Mouse (Mus musculus): ENCODE measurements at regions not wholly inside any gene's neighbourhood (a gene's known extent, or its start where the extent isn't known, plus 50 kb on each side); places are given as distances from the start of the nearest gene placed in this dataset.

GRCm38 (mm10) chr6:31169343-31169742 is 210.5 kb upstream of the Klf14 start:
- no peaks in the 10 kb centered on the region for H3K36me3 ChIP-seq
- H3K4me1 ChIP-seq, result peaks cover 2% of the 10 kb centered on the region; the same call in 1 of the 2 replicates
- no peaks in the 10 kb centered on the region for H3K9me3 ChIP-seq (replicated peaks)
- 88% methylated on average over 9 of the region's 9 CpGs for WGBS
- H3K27ac ChIP-seq, result no peak overlapping the region
- no peak for DNase-seq (ENCODE audit: low spot score)
- H3K27me3 ChIP-seq (ENCODE audit: low read depth, poor library complexity, severe bottlenecking), result no peaks in the 10 kb centered on the region
- no peak overlapping the region for H3K4me3 ChIP-seq

- 69% methylated on average over 9 of the region's 9 CpGs for WGBS
- no peaks in the 10 kb centered on the region for H3K27me3 ChIP-seq (ENCODE audit: low read depth, poor library complexity, severe bottlenecking)
- H3K36me3 ChIP-seq, result no peaks in the 10 kb centered on the region
- no peak overlapping the region for H3K27ac ChIP-seq
- H3K4me3 ChIP-seq, result no peak overlapping the region
- H3K9me3 ChIP-seq (replicated peaks), result no peaks in the 10 kb centered on the region
- no peak for DNase-seq (ENCODE audit: low spot score)
- peaks cover 2% of the 10 kb centered on the region; the same call in 1 of the 2 replicates for H3K4me1 ChIP-seq
Observed at GRCm38 (mm10) chr6:31169868-31170600, 211.2 kb upstream of the Klf14 start.

- Histone ChIP-seq H3K4me1 (peaks cover 8% of the 10 kb centered on the region), H3K27me3 (ENCODE audit: low read depth, poor library complexity, severe bottlenecking) (no peaks in the 10 kb centered on the region), H3K4me3 (no peak overlapping the region), H3K27ac (no peak overlapping the region), H3K9me3 (replicated peaks) (no peaks in the 10 kb centered on the region), H3K36me3 (no peaks in the 10 kb centered on the region)
- 94% methylated on average over 10 of the region's 10 CpGs for WGBS
- no peak for DNase-seq (ENCODE audit: low spot score)
Observed at GRCm38 (mm10) chr6:31171831-31172569, 213.1 kb upstream of the Klf14 start.

- WGBS, result 80% methylated on average over 6 of the region's 6 CpGs
- Histone ChIP-seq H3K9me3 (replicated peaks) (no peaks in the 10 kb centered on the region), H3K36me3 (no peaks in the 10 kb centered on the region), H3K4me1 (peaks cover 8% of the 10 kb centered on the region), H3K4me3 (no peak overlapping the region), H3K27me3 (ENCODE audit: low read depth, poor library complexity, severe bottlenecking) (no peaks in the 10 kb centered on the region), H3K27ac (0 out of 2 replicates have a peak overlapping the region, but pooled peaks have one; percentile 2)
- DNase-seq (ENCODE audit: low spot score), result no peak
Observed at GRCm38 (mm10) chr6:31175769-31176168, 216.9 kb upstream of the Klf14 start.

- WGBS, result 86% methylated on average over 8 of the region's 8 CpGs
- Histone ChIP-seq H3K27me3 (ENCODE audit: low read depth, poor library complexity, severe bottlenecking) (no peaks in the 10 kb centered on the region), H3K36me3 (no peaks in the 10 kb centered on the region), H3K4me3 (no peak overlapping the region), H3K4me1 (peaks cover 8% of the 10 kb centered on the region), H3K9me3 (replicated peaks) (no peaks in the 10 kb centered on the region), H3K27ac (no peak overlapping the region)
- DNase-seq (ENCODE audit: low spot score), result peak; percentile 42
Observed at GRCm38 (mm10) chr6:31176368-31176767, 217.5 kb upstream of the Klf14 start.

GRCm38 (mm10) chr6:31176831-31177230 is 218.0 kb upstream of the Klf14 start:
- H3K27me3 ChIP-seq (ENCODE audit: low read depth, poor library complexity, severe bottlenecking), result no peaks in the 10 kb centered on the region
- H3K4me1 ChIP-seq, result peaks cover 8% of the 10 kb centered on the region
- no peak for DNase-seq (ENCODE audit: low spot score)
- no peak overlapping the region for H3K27ac ChIP-seq
- no peaks in the 10 kb centered on the region for H3K9me3 ChIP-seq (replicated peaks)
- no peak overlapping the region for H3K4me3 ChIP-seq
- no peaks in the 10 kb centered on the region for H3K36me3 ChIP-seq
- WGBS, result 93% methylated on average over 1 of the region's 1 CpGs

- WGBS, result 86% methylated on average over 8 of the region's 8 CpGs
- Histone ChIP-seq H3K27me3 (ENCODE audit: low read depth, poor library complexity, severe bottlenecking) (no peaks in the 10 kb centered on the region), H3K36me3 (no peaks in the 10 kb centered on the region), H3K9me3 (replicated peaks) (no peaks in the 10 kb centered on the region), H3K27ac (no peak overlapping the region), H3K4me3 (no peak overlapping the region), H3K4me1 (peaks cover 11% of the 10 kb centered on the region)
- DNase-seq (ENCODE audit: low spot score), result no peak
Observed at GRCm38 (mm10) chr6:31178201-31178880, 219.5 kb upstream of the Klf14 start.

- H3K4me1 ChIP-seq, result peaks cover 4% of the 10 kb centered on the region; the same call in 1 of the 2 replicates
- H3K27ac ChIP-seq, result no peak overlapping the region
- H3K27me3 ChIP-seq (ENCODE audit: low read depth, poor library complexity, severe bottlenecking), result no peaks in the 10 kb centered on the region
- no peak overlapping the region for H3K4me3 ChIP-seq
- no peaks in the 10 kb centered on the region for H3K36me3 ChIP-seq
- no peaks in the 10 kb centered on the region for H3K9me3 ChIP-seq (replicated peaks)
- 76% methylated on average over 6 of the region's 6 CpGs for WGBS
- no peak for DNase-seq (ENCODE audit: low spot score)
Observed at GRCm38 (mm10) chr6:31182284-31182683, 216.3 kb upstream of the Mkln1 start.

GRCm38 (mm10) chr6:31183127-31183526 is 215.4 kb upstream of the Mkln1 start:
- 8% methylated on average over 5 of the region's 5 CpGs for WGBS
- no peaks in the 10 kb centered on the region for H3K36me3 ChIP-seq
- DNase-seq (ENCODE audit: low spot score), result no peak
- peaks cover 4% of the 10 kb centered on the region; the same call in 1 of the 2 replicates for H3K4me1 ChIP-seq
- H3K27me3 ChIP-seq (ENCODE audit: low read depth, poor library complexity, severe bottlenecking), result no peaks in the 10 kb centered on the region
- H3K4me3 ChIP-seq, result no peak overlapping the region
- H3K27ac ChIP-seq, result no peak overlapping the region
- no peaks in the 10 kb centered on the region for H3K9me3 ChIP-seq (replicated peaks)

- no peak for DNase-seq (ENCODE audit: low spot score)
- Histone ChIP-seq H3K27me3 (ENCODE audit: low read depth, poor library complexity, severe bottlenecking) (no peaks in the 10 kb centered on the region), H3K27ac (no peak overlapping the region), H3K4me3 (no peak overlapping the region), H3K36me3 (no peaks in the 10 kb centered on the region), H3K4me1 (peaks cover 4% of the 10 kb centered on the region; the same call in 1 of the 2 replicates), H3K9me3 (replicated peaks) (no peaks in the 10 kb centered on the region)
- WGBS, result 93% methylated on average over 7 of the region's 7 CpGs
Observed at GRCm38 (mm10) chr6:31184554-31184953, 214.0 kb upstream of the Mkln1 start.

GRCm38 (mm10) chr6:31185151-31185550 is 213.4 kb upstream of the Mkln1 start:
- no peak overlapping the region for H3K27ac ChIP-seq
- H3K4me3 ChIP-seq, result no peak overlapping the region
- no peak for DNase-seq (ENCODE audit: low spot score)
- H3K27me3 ChIP-seq (ENCODE audit: low read depth, poor library complexity, severe bottlenecking), result no peaks in the 10 kb centered on the region
- WGBS, result 95% methylated on average over 2 of the region's 2 CpGs
- no peaks in the 10 kb centered on the region for H3K9me3 ChIP-seq (replicated peaks)
- H3K36me3 ChIP-seq, result no peaks in the 10 kb centered on the region
- H3K4me1 ChIP-seq, result peaks cover 4% of the 10 kb centered on the region; the same call in 1 of the 2 replicates

- Histone ChIP-seq H3K4me3 (no peak overlapping the region), H3K27me3 (ENCODE audit: low read depth, poor library complexity, severe bottlenecking) (no peaks in the 10 kb centered on the region), H3K36me3 (no peaks in the 10 kb centered on the region), H3K9me3 (replicated peaks) (no peaks in the 10 kb centered on the region), H3K4me1 (peaks cover 3% of the 10 kb centered on the region; the same call in 1 of the 2 replicates), H3K27ac (no peak overlapping the region)
- no peak for DNase-seq (ENCODE audit: low spot score)
- WGBS, result 61% methylated on average over 1 of the region's 1 CpGs
Observed at GRCm38 (mm10) chr6:31188066-31188465, 210.5 kb upstream of the Mkln1 start.

GRCm38 (mm10) chr6:31189060-31189459 is 209.5 kb upstream of the Mkln1 start:
- no peaks in the 10 kb centered on the region for H3K36me3 ChIP-seq
- no peak overlapping the region for H3K27ac ChIP-seq
- H3K9me3 ChIP-seq (replicated peaks), result no peaks in the 10 kb centered on the region
- no peak for DNase-seq (ENCODE audit: low spot score)
- WGBS, result 57% methylated on average over 7 of the region's 7 CpGs
- no peaks in the 10 kb centered on the region for H3K4me1 ChIP-seq
- no peaks in the 10 kb centered on the region for H3K27me3 ChIP-seq (ENCODE audit: low read depth, poor library complexity, severe bottlenecking)
- H3K4me3 ChIP-seq, result no peak overlapping the region

Data from limb, embryonic 10.5 days (tissue).